Mouse (Mus musculus) midbrain, embryonic 13.5 days (tissue): ENCODE data around the gene AY358078. TPM values are rescaled to one million over a fixed set of nuclear protein-coding genes. Genes with fewer than 3 reads are reported as not detected.

Experiments used
- microRNA-seq: library from miRNA; unstranded; fragments of <30 nt; microRNA quantifications from one replicate; pipeline ENCODE4, GENCODE M21; 2016
- polyA plus RNA-seq: library from polyadenylated mRNA; unstranded; fragments of >200 nt; fragmentation: Nextera tagmentation; extraction: Ambion mirVana; gene quantifications from 2 replicates; pipeline ENCODE4 v1.2.1, GENCODE M21; 2015

The AY358078 gene
- polyA plus RNA-seq, 1 experiment from 2014 or later = not detected

Small RNA genes lying within 50 kb of the gene (microRNA-seq; reads per million reads assigned to microRNA genes)
- gene Gm27375 = not detected

Other genes starting within 250 kb of the AY358078 start
- not detected in 2 replicates for gene Gm5622, start 247.3 kb upstream of the AY358078 start, polyA plus RNA-seq
- gene Gm17175, start 226.0 kb upstream of the AY358078 start, polyA plus RNA-seq = not detected in 2 replicates
- not detected in 2 replicates for gene Gm17174, start 207.9 kb upstream of the AY358078 start, polyA plus RNA-seq
- gene Gm17078, start 188.7 kb upstream of the AY358078 start, polyA plus RNA-seq = not detected in 2 replicates
- gene Gm4181, start 164.4 kb upstream of the AY358078 start, polyA plus RNA-seq = not detected in 2 replicates
- gene Gm17079, start 104.6 kb upstream of the AY358078 start, polyA plus RNA-seq = not detected in 2 replicates
- gene Gm5800, start 82.9 kb upstream of the AY358078 start, polyA plus RNA-seq = not detected in 2 replicates
- gene Ang4, start 26.5 kb upstream of the AY358078 start, polyA plus RNA-seq = not detected in 2 replicates
- not detected in 2 replicates for gene Ear6, start 53.7 kb downstream of the AY358078 start, polyA plus RNA-seq
- 82.7 and 87.6 TPM in 2 replicates for gene Mettl17, start 84.8 kb downstream of the AY358078 start, polyA plus RNA-seq
- 1.8 and 2.0 TPM in 2 replicates for gene Slc39a2, start 92.8 kb downstream of the AY358078 start, polyA plus RNA-seq
- gene Ndrg2, start 114.1 kb downstream of the AY358078 start, polyA plus RNA-seq = 66.6 and 69.7 TPM in 2 replicates
- gene Tppp2, start 118.4 kb downstream of the AY358078 start, polyA plus RNA-seq = not detected in 2 replicates
- not detected in 2 replicates for gene Rnase13, start 122.7 kb downstream of the AY358078 start, polyA plus RNA-seq
- 82.2 and 86.2 TPM in 2 replicates for gene Arhgef40, start 184.7 kb downstream of the AY358078 start, polyA plus RNA-seq
- gene Tmem253, start 215.6 kb downstream of the AY358078 start, polyA plus RNA-seq = 0.82 and 0.92 TPM in 2 replicates
- gene Zfp219, start 220.7 kb downstream of the AY358078 start, polyA plus RNA-seq = 56.0 and 63.6 TPM in 2 replicates
- gene Olfr221, start 242.4 kb downstream of the AY358078 start, polyA plus RNA-seq = not detected in 2 replicates